Mouse (Mus musculus) intestine, embryonic 16.5 days (tissue): ENCODE data around the gene Gprc5b. TPM values are rescaled to one million over a fixed set of nuclear protein-coding genes. Genes with fewer than 3 reads are reported as not detected.

Source experiments
- ATAC-seq: fragments of 200-750 bp; cut with Nextera tagmentation; 2 replicates; pipeline ENCODE4 v1.8.0; 2017; ENCODE audit warnings: moderate TSS enrichment, moderate library complexity
- H3K27ac ChIP-seq: fragments of 300-500 bp; sonication (generic); 2 replicates; pipeline ENCODE4 v1.5.1; 2014; ENCODE audit warnings: mild to moderate bottlenecking, low read length
- H3K27me3 ChIP-seq: fragments of 300-500 bp; sonication (generic); replicated peaks from 2 replicates; pipeline ENCODE4 v1.6.1; 2014; ENCODE audit warnings: low read length, control low read depth, mixed read lengths; ENCODE audit not compliant: control insufficient read depth, insufficient read depth
- H3K36me3 ChIP-seq: fragments of 300-500 bp; sonication (generic); 2 replicates; pipeline ENCODE4 v1.6.1; 2014; ENCODE audit warnings: low read length, control low read depth; ENCODE audit not compliant: control insufficient read depth, insufficient read depth
- H3K4me1 ChIP-seq: fragments of 300-500 bp; sonication (generic); 2 replicates; pipeline ENCODE4 v1.6.1; 2014; ENCODE audit warnings: low read length, control low read depth, mixed read lengths; ENCODE audit not compliant: control insufficient read depth, insufficient read depth
- H3K4me2 ChIP-seq: fragments of 300-500 bp; sonication (generic); 2 replicates; pipeline ENCODE4 v1.6.1; 2014; ENCODE audit warnings: low read depth, low read length, control low read depth
- H3K4me3 ChIP-seq: fragments of 300-500 bp; sonication (generic); 2 replicates; pipeline ENCODE4 v1.5.1; 2014; ENCODE audit warnings: mild to moderate bottlenecking, low read length
- H3K9ac ChIP-seq: fragments of 300-500 bp; sonication (generic); 2 replicates; pipeline ENCODE4 v1.6.1; 2014; ENCODE audit warnings: low read depth, low read length
- H3K9me3 ChIP-seq: fragments of 300-500 bp; sonication (generic); 2 replicates; pipeline ENCODE4 v1.6.1; 2016; ENCODE audit warnings: low read length, control low read depth; ENCODE audit not compliant: control insufficient read depth
- WGBS: fragments of 180-500 bp; shearing (Covaris S2); extraction: QIAGEN DNeasy Blood & Tissue Kit; methylation state at CpG from one replicate; pipeline ENCODE4 v1.1.7; 2014; 5-methylcytosine and 5-hydroxymethylcytosine counted together
- polyA plus RNA-seq: library from polyadenylated mRNA; unstranded; fragments of >200 nt; fragmentation: Nextera tagmentation; extraction: Ambion mirVana; gene quantifications from 2 replicates; pipeline ENCODE4 v1.2.1, GENCODE M21; 2015

Gene Gprc5b
- polyA plus RNA-seq, 1 experiment from 2014 or later, result 2.8 TPM

GRCm38 (mm10) chr7:118979121-118979520, 15.9 kb downstream of the Gprc5b start:
- Histone ChIP-seq H3K27me3 (no peaks in the 10 kb centered on the region), H3K27ac (no peak overlapping the region), H3K4me2 (no peak overlapping the region), H3K4me3 (no peak overlapping the region), H3K9ac (no peak overlapping the region), H3K4me1 (no peaks in the 10 kb centered on the region), H3K36me3 (no peaks in the 10 kb centered on the region), H3K9me3 (no peaks in the 10 kb centered on the region)
- WGBS, result 90% methylated on average over 7 of the region's 7 CpGs
- ATAC-seq, result no peak

GRCm38 (mm10) chr7:118977167-118977543, 17.9 kb downstream of the Gprc5b start:
- Histone ChIP-seq H3K27me3 (no peaks in the 10 kb centered on the region), H3K9me3 (no peaks in the 10 kb centered on the region), H3K4me1 (no peaks in the 10 kb centered on the region), H3K9ac (no peak overlapping the region), H3K36me3 (no peaks in the 10 kb centered on the region), H3K4me2 (no peak overlapping the region), H3K4me3 (no peak overlapping the region), H3K27ac (no peak overlapping the region)
- WGBS, result 83% methylated on average over 10 of the region's 10 CpGs
- ATAC-seq, result no peak

- ATAC-seq, result no peak; the same call in 1 of the 2 replicates
- WGBS, result 46% methylated on average over 14 of the region's 14 CpGs
- Histone ChIP-seq H3K27me3 (no peaks in the 10 kb centered on the region), H3K9ac (no peak overlapping the region), H3K4me2 (no peak overlapping the region), H3K4me1 (no peaks in the 10 kb centered on the region), H3K27ac (no peak overlapping the region), H3K4me3 (no peak overlapping the region), H3K36me3 (no peaks in the 10 kb centered on the region), H3K9me3 (no peaks in the 10 kb centered on the region)
Measured at GRCm38 (mm10) chr7:118976414-118977166, 18.4 kb downstream of the Gprc5b start.

- Histone ChIP-seq H3K27ac (no peak overlapping the region), H3K9ac (no peak overlapping the region), H3K36me3 (no peaks in the 10 kb centered on the region), H3K27me3 (no peaks in the 10 kb centered on the region), H3K4me3 (no peak overlapping the region), H3K9me3 (no peaks in the 10 kb centered on the region), H3K4me2 (no peak overlapping the region), H3K4me1 (no peaks in the 10 kb centered on the region)
- 75% methylated on average over 3 of the region's 3 CpGs for WGBS
- no peak for ATAC-seq
Measured at GRCm38 (mm10) chr7:118975837-118976236, 19.2 kb downstream of the Gprc5b start.

- Histone ChIP-seq H3K4me2 (no peak overlapping the region), H3K36me3 (no peaks in the 10 kb centered on the region), H3K27ac (no peak overlapping the region), H3K4me3 (no peak overlapping the region), H3K27me3 (no peaks in the 10 kb centered on the region), H3K9ac (no peak overlapping the region), H3K9me3 (no peaks in the 10 kb centered on the region), H3K4me1 (no peaks in the 10 kb centered on the region)
- 79% methylated on average over 4 of the region's 4 CpGs for WGBS
- no peak for ATAC-seq
Measured at GRCm38 (mm10) chr7:118973377-118973776, 21.6 kb downstream of the Gprc5b start.

- Histone ChIP-seq H3K36me3 (no peaks in the 10 kb centered on the region), H3K27me3 (no peaks in the 10 kb centered on the region), H3K4me2 (no peak overlapping the region), H3K27ac (no peak overlapping the region), H3K4me1 (no peaks in the 10 kb centered on the region), H3K4me3 (no peak overlapping the region), H3K9me3 (no peaks in the 10 kb centered on the region), H3K9ac (no peak overlapping the region)
- no peak for ATAC-seq
- WGBS, result 71% methylated on average over 5 of the region's 5 CpGs
Measured at GRCm38 (mm10) chr7:118972306-118972705, 22.7 kb downstream of the Gprc5b start.

- WGBS, result 75% methylated on average over 8 of the region's 8 CpGs
- no peak overlapping the region for H3K4me3 ChIP-seq
- H3K36me3 ChIP-seq, result no peaks in the 10 kb centered on the region
- H3K9me3 ChIP-seq, result no peaks in the 10 kb centered on the region
- no peak overlapping the region for H3K9ac ChIP-seq
- no peak for ATAC-seq
- no peaks in the 10 kb centered on the region for H3K4me1 ChIP-seq
- no peak overlapping the region for H3K4me2 ChIP-seq
- no peak overlapping the region for H3K27ac ChIP-seq
- H3K27me3 ChIP-seq, result no peaks in the 10 kb centered on the region
Measured at GRCm38 (mm10) chr7:118971499-118971898, 23.5 kb downstream of the Gprc5b start.

- ATAC-seq, result no peak
- H3K27me3 ChIP-seq, result no peaks in the 10 kb centered on the region
- no peak overlapping the region for H3K9ac ChIP-seq
- H3K4me2 ChIP-seq, result no peak overlapping the region
- 88% methylated on average over 3 of the region's 3 CpGs for WGBS
- H3K4me3 ChIP-seq, result no peak overlapping the region
- H3K36me3 ChIP-seq, result no peaks in the 10 kb centered on the region
- no peak overlapping the region for H3K27ac ChIP-seq
- H3K4me1 ChIP-seq, result no peaks in the 10 kb centered on the region
- H3K9me3 ChIP-seq, result no peaks in the 10 kb centered on the region
Measured at GRCm38 (mm10) chr7:118968870-118969269, 26.1 kb downstream of the Gprc5b start.

GRCm38 (mm10) chr7:118965198-118965597, 29.8 kb downstream of the Gprc5b start:
- Histone ChIP-seq H3K27ac (no peak overlapping the region), H3K36me3 (no peaks in the 10 kb centered on the region), H3K4me1 (no peaks in the 10 kb centered on the region), H3K9me3 (no peaks in the 10 kb centered on the region), H3K27me3 (no peaks in the 10 kb centered on the region), H3K4me2 (no peak overlapping the region), H3K4me3 (no peak overlapping the region), H3K9ac (no peak overlapping the region)
- no peak for ATAC-seq
- 27% methylated on average over 7 of the region's 7 CpGs for WGBS

- no peak overlapping the region for H3K4me2 ChIP-seq
- H3K4me1 ChIP-seq, result no peaks in the 10 kb centered on the region
- no peak for ATAC-seq
- WGBS, result 5% methylated on average over 3 of the region's 3 CpGs
- no peaks in the 10 kb centered on the region for H3K36me3 ChIP-seq
- no peak overlapping the region for H3K4me3 ChIP-seq
- no peak overlapping the region for H3K27ac ChIP-seq
- no peaks in the 10 kb centered on the region for H3K9me3 ChIP-seq
- H3K27me3 ChIP-seq, result no peaks in the 10 kb centered on the region
- H3K9ac ChIP-seq, result no peak overlapping the region
Measured at GRCm38 (mm10) chr7:118964777-118965176, 30.2 kb downstream of the Gprc5b start.
